Mouse (Mus musculus): Measurements from ENCODE around the gene Slc25a5. TPM values are rescaled to one million over a fixed set of nuclear protein-coding genes. Genes with fewer than 3 reads are reported as not detected.
"Not testable (repeated sequence)": the region's sequence is repeated elsewhere in the genome, so short reads cannot be mapped to it uniquely, and the experiment has no call there.

Slc25a5 gene
- 100 to 1,000 TPM; 217 to 231 TPM for total RNA-seq (2021)
- long read RNA-seq, experiment 1, transcript Slc25a5-201 (4 exons, 1,240 nt): major isoform, 295 of 441 reads
- long read RNA-seq, experiment 1, partial matches to known transcripts: 2 of 441 reads
- long read RNA-seq, experiment 1, other reads (novel, unspliced or antisense): 144 of 441 reads
- long read RNA-seq, experiment 2, transcript Slc25a5-201 (4 exons, 1,240 nt): major isoform, 362 of 502 reads
- long read RNA-seq, experiment 2, partial matches to known transcripts: 2 of 502 reads
- long read RNA-seq, experiment 2, other reads (novel, unspliced or antisense): 138 of 502 reads

GRCm38 (mm10) chrX:36795424-36796162, at the start of gene Slc25a5:
Slc25a5 (plus strand) TSS chrX:36795651.
- DNase-seq: peak; percentile 81

DNA sequence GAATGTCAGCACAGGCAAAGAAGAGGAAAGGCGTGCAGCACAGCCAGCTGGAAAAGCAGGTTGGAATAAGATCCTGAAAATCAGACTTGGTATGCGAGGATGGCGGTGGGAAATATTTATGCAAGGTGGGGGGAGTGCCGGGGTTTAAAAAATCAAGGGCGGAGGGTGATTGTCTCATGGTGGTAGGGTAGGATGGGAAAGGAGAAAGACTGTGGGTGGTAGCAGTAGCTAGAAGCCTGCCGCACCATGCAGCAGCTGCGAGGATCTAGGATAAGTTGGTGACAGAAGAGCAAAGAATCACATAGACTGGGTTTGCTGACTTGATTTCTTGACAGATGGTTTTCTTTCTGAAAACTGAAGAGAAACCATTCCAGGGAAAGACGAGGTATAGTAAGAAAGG, 48.7 kb upstream of the Slc25a5 start:
- DNase-seq: no peak

DNA sequence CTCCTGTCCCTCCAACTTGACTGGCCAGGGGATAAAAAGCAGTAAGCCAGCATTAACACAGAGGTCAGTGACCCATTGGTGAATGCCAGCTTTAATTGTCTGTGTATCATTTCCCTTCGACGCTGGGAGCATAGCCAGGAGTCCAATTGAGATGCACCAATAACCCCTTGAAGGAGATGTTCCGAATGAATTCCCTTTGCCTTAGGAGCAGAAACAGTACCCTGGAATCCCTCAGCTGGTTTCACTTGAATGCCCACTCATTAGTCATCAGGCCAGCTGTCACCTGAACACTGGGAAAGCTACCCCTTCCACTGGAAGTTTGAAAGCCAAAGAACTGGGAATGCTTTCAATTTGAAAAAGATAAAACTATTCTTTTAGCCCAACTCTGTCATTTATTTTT, 46.9 kb upstream of the Slc25a5 start:
- DNase-seq: no peak

DNA sequence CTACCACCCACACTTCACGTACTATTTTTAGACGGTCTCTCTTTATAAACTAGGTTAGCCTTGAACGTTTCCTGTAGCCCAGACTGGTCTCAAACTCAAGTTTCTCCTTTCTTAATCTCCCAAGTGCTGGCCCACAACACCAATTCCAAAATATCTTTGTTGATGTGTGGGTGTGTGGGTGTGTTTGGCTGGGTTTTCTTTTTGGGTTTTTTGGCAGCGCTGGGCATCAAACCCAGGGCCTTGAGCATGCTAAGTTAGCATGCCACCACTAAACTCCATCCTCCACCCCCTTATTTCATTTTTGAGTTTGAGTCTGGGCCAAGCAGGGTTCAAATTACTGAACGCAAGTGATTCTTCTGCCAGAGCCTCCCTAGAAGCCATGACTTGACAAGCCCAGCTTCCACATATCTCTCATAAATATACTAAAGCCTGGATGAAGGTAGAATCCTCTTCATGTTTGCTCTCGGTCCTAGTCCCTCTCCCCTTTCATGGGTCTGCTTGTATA, 46.1 kb upstream of the Slc25a5 start:
- no peak for DNase-seq

GRCm38 (mm10) chrX:36750591-36750990, 44.9 kb upstream of the Slc25a5 start:
- no peak for DNase-seq

DNA sequence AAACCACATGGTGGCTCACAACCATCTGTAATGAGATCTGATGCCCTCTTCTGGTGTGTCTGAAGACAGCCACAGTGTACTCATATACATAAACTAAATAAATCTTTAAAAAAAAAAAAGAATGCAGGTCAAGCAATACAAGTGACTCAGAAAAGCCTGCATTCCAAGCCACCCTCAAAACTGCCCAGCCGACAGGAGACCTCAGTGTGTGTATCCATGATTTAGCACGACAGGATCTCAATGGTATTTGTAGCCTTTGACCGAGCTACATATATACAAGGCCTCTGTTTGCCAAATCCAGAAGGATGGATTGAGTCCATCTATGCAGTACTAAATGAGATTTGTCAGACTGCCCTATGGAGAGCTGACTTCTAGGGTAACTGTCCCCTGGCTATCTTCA, 42.9 kb upstream of the Slc25a5 start:
- no peak for DNase-seq

DNA sequence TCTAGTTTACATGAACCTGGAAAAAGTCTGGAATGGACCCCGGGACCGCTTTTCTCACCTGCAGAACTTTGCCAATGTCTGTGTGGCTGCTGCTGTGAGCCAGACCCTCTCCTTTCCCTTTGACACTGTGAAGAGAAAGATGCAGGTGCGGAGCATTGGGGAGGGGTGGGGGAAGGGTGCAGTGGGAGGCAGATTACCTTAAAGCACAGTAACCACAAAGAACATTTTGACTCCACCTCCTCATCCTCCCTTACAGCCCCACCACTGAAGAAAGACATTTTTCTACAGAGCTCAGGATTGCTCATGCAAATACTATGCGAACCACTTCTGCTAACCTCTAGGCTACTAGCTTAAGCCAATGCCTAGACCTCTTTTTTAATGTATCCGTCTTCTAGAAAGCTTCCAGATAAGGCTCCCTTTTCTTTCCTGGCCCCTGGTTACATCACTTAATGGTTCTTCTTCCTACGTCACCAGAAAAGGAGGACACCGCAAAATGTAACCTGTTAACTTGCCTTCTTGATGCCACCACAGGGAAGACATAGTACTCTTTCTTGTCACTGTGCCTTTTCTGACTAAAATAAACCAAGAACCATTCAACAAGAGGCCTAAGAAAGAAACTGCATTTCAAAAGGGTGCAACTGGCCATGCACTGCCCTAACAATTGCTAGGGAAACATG, 37.5 kb upstream of the Slc25a5 start:
- no peak for DNase-seq

- DNase-seq: no peak
Observed at GRCm38 (mm10) chrX:36758566-36758965, 36.9 kb upstream of the Slc25a5 start.

GRCm38 (mm10) chrX:36760946-36761635, 34.4 kb upstream of the Slc25a5 start:
- peak; percentile 25 for DNase-seq

DNA sequence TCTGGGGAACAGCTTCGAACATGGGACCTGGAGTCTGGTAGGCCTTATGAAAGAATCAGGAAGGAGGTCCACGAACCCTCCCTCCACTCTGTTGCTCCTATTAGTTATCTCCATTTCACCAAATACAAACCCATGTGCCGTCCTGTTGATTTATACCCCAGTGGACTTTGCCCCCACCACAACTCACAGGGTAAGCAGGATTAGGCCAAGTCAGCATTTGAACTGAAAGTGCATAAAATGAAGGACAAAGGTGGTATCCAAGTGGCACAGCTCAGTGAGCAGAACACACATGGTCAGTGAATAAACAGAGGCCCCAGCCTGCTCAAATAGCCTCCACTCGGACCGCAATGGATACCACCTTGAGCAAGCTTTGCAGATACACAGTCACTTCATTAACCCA, 33.2 kb upstream of the Slc25a5 start:
- no peak for DNase-seq

GRCm38 (mm10) chrX:36762894-36763293, 32.6 kb upstream of the Slc25a5 start:
- no peak for DNase-seq

GRCm38 (mm10) chrX:36763298-36763933, 32.0 kb upstream of the Slc25a5 start:
- no peak for DNase-seq

- no peak for DNase-seq
Observed at GRCm38 (mm10) chrX:36763934-36764317, 31.5 kb upstream of the Slc25a5 start.

DNA sequence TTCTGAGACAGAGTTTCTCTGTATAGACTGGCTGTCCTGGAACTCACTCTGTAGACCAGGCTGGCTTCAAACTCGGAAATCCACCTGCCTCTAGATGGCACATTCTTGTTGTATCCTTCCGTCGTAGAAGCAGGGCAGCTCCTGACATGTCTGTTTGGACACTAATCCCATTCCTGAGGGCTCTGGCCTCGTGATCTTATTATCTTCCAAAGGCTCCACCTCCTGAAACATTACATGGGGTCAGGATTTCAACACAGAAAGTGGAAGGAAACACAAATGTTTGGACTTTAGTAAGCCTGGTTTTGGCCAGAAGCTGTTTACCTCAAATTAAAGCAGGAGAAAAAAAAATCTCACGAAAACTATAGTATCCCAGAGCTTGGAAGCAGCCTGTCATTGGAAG, 28.1 kb upstream of the Slc25a5 start:
- DNase-seq: no peak

DNA sequence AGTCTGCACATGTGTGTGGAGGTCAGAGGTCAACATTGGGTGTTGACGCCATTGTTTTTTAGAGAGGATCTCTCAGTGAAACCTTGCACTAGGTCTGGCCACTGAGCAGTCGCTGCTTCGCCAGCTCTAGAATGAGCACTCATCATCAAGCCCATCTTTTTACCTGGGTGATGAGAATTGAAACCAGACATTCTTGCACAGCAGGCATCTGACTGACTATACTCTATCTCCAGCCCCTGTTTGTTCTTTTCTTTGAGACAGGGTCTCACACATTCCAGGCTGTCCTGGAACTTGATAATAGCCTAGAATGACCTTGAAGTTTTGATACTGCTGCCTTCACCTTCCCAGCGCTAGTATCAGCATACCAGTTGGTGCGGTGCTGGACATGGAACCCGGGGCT, 22.9 kb upstream of the Slc25a5 start:
- no peak for DNase-seq

- no peak for DNase-seq
Observed at GRCm38 (mm10) chrX:36775520-36775919, 19.9 kb upstream of the Slc25a5 start.

GRCm38 (mm10) chrX:36777694-36778093, 17.8 kb upstream of the Slc25a5 start:
- no peak for DNase-seq

DNA sequence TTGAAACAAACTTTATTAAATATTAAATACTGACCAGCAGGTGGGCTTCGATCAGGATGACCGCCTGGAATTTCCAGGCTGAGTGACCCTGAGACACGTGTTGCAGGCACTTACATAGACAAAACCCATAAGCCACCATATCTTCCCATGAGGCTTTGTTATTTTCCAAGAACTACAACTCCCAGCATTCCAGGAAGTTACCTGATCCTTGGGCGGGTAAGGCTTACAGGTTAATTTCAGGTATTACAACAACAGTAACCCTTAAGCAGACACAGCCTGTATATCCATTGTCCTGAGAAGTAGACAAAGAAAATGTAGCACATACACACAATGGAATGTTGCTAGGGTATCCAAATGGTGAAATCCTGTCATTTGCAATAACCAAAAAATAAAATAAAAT, 6.1 kb upstream of the Slc25a5 start:
- no peak for DNase-seq

DNA sequence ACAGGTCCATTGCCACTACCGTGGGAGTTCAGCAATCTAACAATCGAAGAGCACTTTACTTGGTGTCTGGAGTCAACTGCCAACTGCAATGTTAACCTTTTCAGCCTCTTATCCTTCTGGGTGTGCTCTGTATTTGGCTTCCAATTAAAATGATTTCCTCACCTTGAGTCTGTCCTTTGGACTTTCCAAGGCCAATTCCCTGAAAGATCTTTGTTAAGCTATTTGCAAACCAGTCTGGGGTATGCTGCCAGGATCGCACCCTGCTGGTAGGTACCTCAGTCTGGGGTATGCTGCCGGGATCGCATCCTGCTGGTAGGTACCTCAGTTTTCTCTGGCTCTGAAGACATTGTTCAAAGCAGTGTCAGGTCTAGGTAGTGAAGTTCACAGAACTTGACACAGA, 880 bp upstream of the Slc25a5 start:
- DNase-seq: no peak

- peak; percentile 86 for DNase-seq
Observed at GRCm38 (mm10) chrX:36796163-36796581, 721 bp downstream of the Slc25a5 start.

DNA sequence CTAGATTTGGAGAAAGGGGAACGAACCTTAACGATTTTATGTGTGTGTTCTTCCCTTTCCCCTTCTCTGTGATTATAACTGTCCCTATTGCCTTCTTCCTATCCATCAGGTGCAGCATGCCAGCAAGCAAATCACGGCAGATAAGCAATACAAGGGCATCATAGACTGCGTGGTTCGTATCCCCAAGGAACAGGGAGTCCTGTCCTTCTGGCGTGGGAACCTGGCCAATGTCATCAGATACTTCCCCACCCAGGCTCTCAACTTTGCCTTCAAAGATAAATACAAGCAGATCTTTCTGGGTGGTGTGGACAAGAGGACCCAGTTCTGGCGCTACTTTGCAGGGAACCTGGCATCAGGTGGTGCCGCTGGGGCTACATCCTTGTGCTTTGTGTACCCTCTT, 1.3 kb downstream of the Slc25a5 start:
- not testable (repeated sequence) for DNase-seq

Data from gastrocnemius, postnatal 10 days (tissue).